Mouse (Mus musculus): ENCODE data around the gene Stard5.

The Stard5 gene

GRCm38 (mm10) chr7:83631828-83632681 is at the start of gene Stard5:
TSS of gene Stard5 (plus strand) at chr7:83631959.
- POLR2A ChIA-PET: interaction anchor here in 3 of 4 experiments (0.6 to 4.1 kb wide), 39 partner anchors 8 to 712 kb away, joined by 3 to 37 read pairs (median 4); partner anchors contain the start of genes Mesd (in 3 of the 3), Tlnrd1 (in 2 of the 3) and Tmc3 (in 1 of the 3)

GRCm38 (mm10) chr7:83584639-83585471 is 46.9 kb upstream of the Stard5 start, which contains the start of gene Tmc3:
TSS of gene Tmc3 (plus strand) at chr7:83584927.
- CTCF ChIA-PET: interaction anchor here in 1 of 4 experiments (0.5 kb wide), 1 partner anchor 81 kb away, joined by 5 read pairs; no protein-coding TSS in a partner anchor
- POLR2A ChIA-PET: interaction anchor here in 2 of 4 experiments (0.6 to 1.5 kb wide), 3 partner anchors 20 to 271 kb away, joined by 3 to 5 read pairs (median 3); partner anchors contain the start of gene Stard5 (in 1 of the 2)

More at GRCm38 (mm10) chr7:83631828-83632681, at the start of gene Stard5:
- CTCF ChIA-PET: interaction anchor here (0.6 to 1.8 kb wide), 12 partner anchors 7 to 454 kb away, joined by 3 to 7 read pairs (median 4); partner anchors contain the start of gene Cemip (in 1 of the 4)

GRCm38 (mm10) chr7:83594056-83594455 is 37.7 kb upstream of the Stard5 start:
- POLR2A ChIA-PET: no interaction called here
- CTCF ChIA-PET: no interaction called here

GRCm38 (mm10) chr7:83597063-83597462 is 34.7 kb upstream of the Stard5 start:
- CTCF ChIA-PET: no interaction called here
- POLR2A ChIA-PET: no interaction called here

- ChIA-PET CTCF (interaction anchor here in 3 of 4 experiments (0.5 to 1.8 kb wide), 9 partner anchors 9 to 1240 kb away, joined by 3 to 7 read pairs (median 5); partner anchors contain the start of gene Stard5 (in 2 of the 3)), POLR2A (interaction anchor here in 3 of 4 experiments (0.7 to 1.9 kb wide), 5 partner anchors 9 to 36 kb away, joined by 3 to 6 read pairs (median 3); no protein-coding TSS in a partner anchor)
These were observed 32.5 kb upstream of the Stard5 start for GRCm38 (mm10) chr7:83598997-83599912.

GRCm38 (mm10) chr7:83599913-83600286 is 31.9 kb upstream of the Stard5 start:
- ChIA-PET POLR2A (interaction anchor here in 3 of 4 experiments (0.8 to 1.9 kb wide), 4 partner anchors 10 to 36 kb away, joined by 3 to 6 read pairs (median 4); no protein-coding TSS in a partner anchor), CTCF (interaction anchor here in 3 of 4 experiments (0.5 to 1.8 kb wide), 8 partner anchors 10 to 1240 kb away, joined by 3 to 7 read pairs (median 5); partner anchors contain the start of gene Stard5 (in 2 of the 3))

- CTCF ChIA-PET: interaction anchor here in 1 of 4 experiments (0.5 kb wide), 1 partner anchor 109 kb away, joined by 3 read pairs; no protein-coding TSS in a partner anchor
- POLR2A ChIA-PET: no interaction called here
These were observed 27.4 kb upstream of the Stard5 start for GRCm38 (mm10) chr7:83604180-83604944.

- POLR2A ChIA-PET: no interaction called here
- CTCF ChIA-PET: no interaction called here
These were observed 25.0 kb upstream of the Stard5 start for GRCm38 (mm10) chr7:83606796-83607195.

GRCm38 (mm10) chr7:83609891-83610290 is 21.9 kb upstream of the Stard5 start:
- POLR2A ChIA-PET: no interaction called here
- CTCF ChIA-PET: interaction anchor here in 1 of 4 experiments (1.2 kb wide), 1 partner anchor 50 kb away, joined by 3 read pairs; no protein-coding TSS in a partner anchor

- CTCF ChIA-PET: no interaction called here
- POLR2A ChIA-PET: interaction anchor here in 1 of 4 experiments (0.5 kb wide), 1 partner anchor 198 kb away, joined by 3 read pairs; no protein-coding TSS in a partner anchor
These were observed 19.9 kb upstream of the Stard5 start for GRCm38 (mm10) chr7:83611886-83612285.

GRCm38 (mm10) chr7:83615272-83615671 is 16.5 kb upstream of the Stard5 start:
- POLR2A ChIA-PET: no interaction called here
- CTCF ChIA-PET: no interaction called here

GRCm38 (mm10) chr7:83615815-83616214 is 15.9 kb upstream of the Stard5 start:
- ChIA-PET POLR2A (interaction anchor here in 2 of 4 experiments (1.2 to 1.4 kb wide), 3 partner anchors 16 to 17 kb away, joined by 3 to 5 read pairs (median 4); partner anchors contain the start of gene Stard5 (in 2 of the 2)), CTCF (no interaction called here)

- ChIA-PET POLR2A (interaction anchor here in 2 of 4 experiments (1.2 to 1.4 kb wide), 3 partner anchors 15 to 17 kb away, joined by 3 to 5 read pairs (median 4); partner anchors contain the start of gene Stard5 (in 2 of the 2)), CTCF (no interaction called here)
These were observed 15.5 kb upstream of the Stard5 start for GRCm38 (mm10) chr7:83616268-83616667.

- CTCF ChIA-PET: interaction anchor here in 1 of 4 experiments (0.6 kb wide), 1 partner anchor 11 kb away, joined by 7 read pairs; no protein-coding TSS in a partner anchor
- POLR2A ChIA-PET: interaction anchor here in 2 of 4 experiments (1.3 to 2.4 kb wide), 3 partner anchors 13 to 266 kb away, joined by 3 to 12 read pairs (median 4); partner anchors contain the start of genes Mesd (in 1 of the 2), Stard5 (in 1 of the 2) and Tlnrd1 (in 1 of the 2)
These were observed 13.1 kb upstream of the Stard5 start for GRCm38 (mm10) chr7:83618709-83619108.

GRCm38 (mm10) chr7:83622582-83622981 is 9.2 kb upstream of the Stard5 start:
- ChIA-PET CTCF (no interaction called here), POLR2A (interaction anchor here in 1 of 4 experiments (0.9 kb wide), 1 partner anchor 9 kb away, joined by 3 read pairs; the partner anchor contains the start of gene Stard5)

- POLR2A ChIA-PET: no interaction called here
- CTCF ChIA-PET: no interaction called here
These were observed 7.7 kb upstream of the Stard5 start for GRCm38 (mm10) chr7:83624065-83624464.
